Mouse (Mus musculus): ENCODE measurements at regions not wholly inside any gene's neighbourhood (a gene's known extent, or its start where the extent isn't known, plus 50 kb on each side); places are given as distances from the start of the nearest gene placed in this dataset.

GRCm38 (mm10) chr7:71425982-71426381 lies 74.7 kb upstream of the Gm10295 start:
- Histone ChIP-seq H3K4me1 (ENCODE audit: insufficient read depth, low read length) (0 out of 2 replicates have a peak, but pooled peaks cover 4% of the 10 kb centered on the region), H3K27ac (ENCODE audit: low read length) (no peak overlapping the region), H3K9me3 (ENCODE audit: low read length) (no peaks in the 10 kb centered on the region; the same call in 1 of the 2 replicates), H3K27me3 (ENCODE audit: insufficient read depth, low read length) (no peaks in the 10 kb centered on the region), H3K4me2 (replicated peaks; ENCODE audit: low read depth, low read length) (no peak overlapping the region), H3K9ac (replicated peaks; ENCODE audit: low read length) (no peak overlapping the region), H3K4me3 (ENCODE audit: low read length) (no peak overlapping the region), H3K36me3 (ENCODE audit: insufficient read depth, low read length) (no peaks in the 10 kb centered on the region)
- no peak for ATAC-seq (ENCODE audit: low FRiP score, low TSS enrichment)
- 26% methylated on average over 2 of the region's 2 CpGs for WGBS

DNA sequence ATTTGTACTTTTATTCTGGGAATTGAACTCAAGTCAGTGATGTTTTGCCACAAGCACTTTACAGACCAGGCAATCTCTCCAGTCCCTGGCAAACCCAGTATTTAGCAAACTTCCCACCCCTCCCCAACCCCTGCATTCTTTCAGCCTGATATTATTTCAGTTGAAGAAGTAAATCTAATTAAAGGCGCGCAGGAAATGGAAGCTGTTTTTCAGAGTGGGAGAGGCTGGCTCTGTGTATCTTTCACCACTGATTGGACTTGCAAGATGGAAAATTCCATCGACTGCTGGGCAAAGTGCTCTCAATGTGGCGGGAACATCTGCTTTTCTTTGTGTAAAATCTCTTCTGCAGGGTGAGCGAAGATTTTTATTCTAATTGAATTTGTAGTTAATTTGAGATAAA lies 68.0 kb upstream of the Gm10295 start:
- WGBS: 42% methylated on average over 5 of the region's 5 CpGs
- Histone ChIP-seq H3K4me2 (replicated peaks; ENCODE audit: low read depth, low read length) (no peak overlapping the region), H3K4me1 (ENCODE audit: insufficient read depth, low read length) (peaks cover 10% of the 10 kb centered on the region; the same call in 1 of the 2 replicates), H3K27ac (ENCODE audit: low read length) (peak overlapping the region; percentile 74), H3K9me3 (ENCODE audit: low read length) (no peaks in the 10 kb centered on the region), H3K36me3 (ENCODE audit: insufficient read depth, low read length) (no peaks in the 10 kb centered on the region), H3K9ac (replicated peaks; ENCODE audit: low read length) (no peak overlapping the region), H3K4me3 (ENCODE audit: low read length) (no peak overlapping the region), H3K27me3 (ENCODE audit: insufficient read depth, low read length) (no peaks in the 10 kb centered on the region)
- peak; percentile 27; the same call in 1 of the 2 replicates for ATAC-seq (ENCODE audit: low FRiP score, low TSS enrichment)

GRCm38 (mm10) chr7:71418856-71419255 lies 67.6 kb upstream of the Gm10295 start:
- Histone ChIP-seq H3K27ac (ENCODE audit: low read length) (peak overlapping the region; percentile 74), H3K4me3 (ENCODE audit: low read length) (no peak overlapping the region), H3K9me3 (ENCODE audit: low read length) (no peaks in the 10 kb centered on the region), H3K36me3 (ENCODE audit: insufficient read depth, low read length) (no peaks in the 10 kb centered on the region), H3K27me3 (ENCODE audit: insufficient read depth, low read length) (no peaks in the 10 kb centered on the region), H3K4me1 (ENCODE audit: insufficient read depth, low read length) (peaks cover 10% of the 10 kb centered on the region; the same call in 1 of the 2 replicates), H3K9ac (replicated peaks; ENCODE audit: low read length) (no peak overlapping the region), H3K4me2 (replicated peaks; ENCODE audit: low read depth, low read length) (no peak overlapping the region)
- WGBS: 27% methylated on average over 3 of the region's 3 CpGs
- peak; percentile 74; the same call in 1 of the 2 replicates for ATAC-seq (ENCODE audit: low FRiP score, low TSS enrichment)

DNA sequence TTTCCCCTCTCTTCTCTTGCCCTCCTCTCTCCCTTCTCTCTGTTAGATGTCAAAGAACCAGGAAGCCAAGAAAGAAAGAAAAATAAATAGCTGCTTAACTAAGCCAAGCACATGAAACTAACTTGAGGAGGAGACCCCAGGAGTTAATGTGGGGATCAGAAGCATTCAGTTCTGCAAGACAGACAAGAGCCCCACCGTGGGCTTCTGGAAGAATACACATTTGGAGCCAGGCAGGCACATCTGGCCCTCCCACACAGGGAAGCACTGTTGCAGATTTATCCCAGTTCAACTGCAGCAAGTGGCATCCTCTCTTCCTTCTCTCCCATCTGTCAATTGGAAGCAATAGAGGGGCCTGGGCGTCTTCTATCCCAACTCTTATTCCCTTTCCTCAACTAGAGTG lies 63.5 kb upstream of the Gm10295 start:
- H3K4me2 ChIP-seq (replicated peaks; ENCODE audit: low read depth, low read length): no peak overlapping the region
- ATAC-seq (ENCODE audit: low FRiP score, low TSS enrichment): no peak
- no peak overlapping the region for H3K27ac ChIP-seq (ENCODE audit: low read length)
- no peaks in the 10 kb centered on the region for H3K9me3 ChIP-seq (ENCODE audit: low read length)
- WGBS: 36% methylated on average over 2 of the region's 2 CpGs
- peaks cover 27% of the 10 kb centered on the region for H3K4me1 ChIP-seq (ENCODE audit: insufficient read depth, low read length)
- H3K9ac ChIP-seq (replicated peaks; ENCODE audit: low read length): no peak overlapping the region
- no peaks in the 10 kb centered on the region for H3K27me3 ChIP-seq (ENCODE audit: insufficient read depth, low read length)
- H3K36me3 ChIP-seq (ENCODE audit: insufficient read depth, low read length): no peaks in the 10 kb centered on the region
- no peak overlapping the region for H3K4me3 ChIP-seq (ENCODE audit: low read length)

GRCm38 (mm10) chr7:71413121-71413520 lies 61.8 kb upstream of the Gm10295 start:
- H3K27me3 ChIP-seq (ENCODE audit: insufficient read depth, low read length): no peaks in the 10 kb centered on the region
- 83% methylated on average over 6 of the region's 6 CpGs for WGBS
- H3K9me3 ChIP-seq (ENCODE audit: low read length): no peaks in the 10 kb centered on the region
- ATAC-seq (ENCODE audit: low FRiP score, low TSS enrichment): no peak
- no peak overlapping the region for H3K4me2 ChIP-seq (replicated peaks; ENCODE audit: low read depth, low read length)
- peaks cover 32% of the 10 kb centered on the region for H3K4me1 ChIP-seq (ENCODE audit: insufficient read depth, low read length)
- no peaks in the 10 kb centered on the region for H3K36me3 ChIP-seq (ENCODE audit: insufficient read depth, low read length)
- H3K9ac ChIP-seq (replicated peaks; ENCODE audit: low read length): no peak overlapping the region
- no peak overlapping the region for H3K4me3 ChIP-seq (ENCODE audit: low read length)
- H3K27ac ChIP-seq (ENCODE audit: low read length): no peak overlapping the region

- Histone ChIP-seq H3K36me3 (ENCODE audit: insufficient read depth, low read length) (no peaks in the 10 kb centered on the region), H3K4me2 (replicated peaks; ENCODE audit: low read depth, low read length) (peak overlapping the region; percentile 59), H3K27me3 (ENCODE audit: insufficient read depth, low read length) (no peaks in the 10 kb centered on the region), H3K9me3 (ENCODE audit: low read length) (no peaks in the 10 kb centered on the region), H3K9ac (replicated peaks; ENCODE audit: low read length) (peak overlapping the region; percentile 62), H3K4me3 (ENCODE audit: low read length) (peak overlapping the region; percentile 38), H3K27ac (ENCODE audit: low read length) (peak overlapping the region; percentile 96), H3K4me1 (ENCODE audit: insufficient read depth, low read length) (peaks cover 32% of the 10 kb centered on the region)
- peak; percentile 71 for ATAC-seq (ENCODE audit: low FRiP score, low TSS enrichment)
- WGBS: 1% methylated on average over 12 of the region's 12 CpGs
These were observed 60.8 kb upstream of the Gm10295 start for GRCm38 (mm10) chr7:71412079-71412478.

- peaks cover 32% of the 10 kb centered on the region for H3K4me1 ChIP-seq (ENCODE audit: insufficient read depth, low read length)
- H3K27ac ChIP-seq (ENCODE audit: low read length): peak overlapping the region; percentile 96
- H3K9me3 ChIP-seq (ENCODE audit: low read length): no peaks in the 10 kb centered on the region
- H3K9ac ChIP-seq (replicated peaks; ENCODE audit: low read length): peak overlapping the region; percentile 62
- peak overlapping the region; percentile 38 for H3K4me3 ChIP-seq (ENCODE audit: low read length)
- no peaks in the 10 kb centered on the region for H3K27me3 ChIP-seq (ENCODE audit: insufficient read depth, low read length)
- peak overlapping the region; percentile 59 for H3K4me2 ChIP-seq (replicated peaks; ENCODE audit: low read depth, low read length)
- H3K36me3 ChIP-seq (ENCODE audit: insufficient read depth, low read length): no peaks in the 10 kb centered on the region
- WGBS: 6% methylated on average over 14 of the region's 14 CpGs
- peak; percentile 81 for ATAC-seq (ENCODE audit: low FRiP score, low TSS enrichment)
These were observed 60.2 kb upstream of the Gm10295 start for GRCm38 (mm10) chr7:71411293-71412011.

- H3K36me3 ChIP-seq (ENCODE audit: insufficient read depth, low read length): no peaks in the 10 kb centered on the region
- ATAC-seq (ENCODE audit: low FRiP score, low TSS enrichment): no peak
- H3K4me3 ChIP-seq (ENCODE audit: low read length): no peak overlapping the region
- WGBS: 39% methylated on average over 9 of the region's 9 CpGs
- H3K4me2 ChIP-seq (replicated peaks; ENCODE audit: low read depth, low read length): no peak overlapping the region
- H3K27me3 ChIP-seq (ENCODE audit: insufficient read depth, low read length): no peaks in the 10 kb centered on the region
- no peaks in the 10 kb centered on the region for H3K9me3 ChIP-seq (ENCODE audit: low read length)
- peaks cover 35% of the 10 kb centered on the region for H3K4me1 ChIP-seq (ENCODE audit: insufficient read depth, low read length)
- H3K27ac ChIP-seq (ENCODE audit: low read length): peak overlapping the region; percentile 96
- H3K9ac ChIP-seq (replicated peaks; ENCODE audit: low read length): peak overlapping the region; percentile 41; the same call in 1 of the 2 replicates
These were observed 58.6 kb upstream of the Gm10295 start for GRCm38 (mm10) chr7:71409903-71410302.

DNA sequence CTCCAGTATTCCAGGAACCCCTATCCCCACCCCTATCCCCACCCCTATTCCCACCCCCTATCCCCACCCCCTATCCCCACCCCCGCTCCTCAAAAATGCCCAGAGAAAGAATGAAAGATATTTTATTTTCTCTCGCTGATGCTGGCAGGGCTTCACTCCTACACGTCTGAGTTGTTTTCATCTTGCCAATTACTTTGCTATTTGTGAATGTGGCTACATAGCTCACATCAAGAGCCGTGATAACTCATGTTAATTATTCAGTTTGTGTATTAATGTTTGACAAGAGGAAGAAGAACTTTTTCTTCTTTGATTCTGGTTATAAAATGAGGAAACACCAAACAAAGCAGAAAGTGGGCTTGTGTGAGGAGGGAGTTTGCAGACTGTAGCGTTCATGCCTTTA lies 57.8 kb upstream of the Gm10295 start:
- 21% methylated on average over 5 of the region's 5 CpGs for WGBS
- Histone ChIP-seq H3K9me3 (ENCODE audit: low read length) (no peaks in the 10 kb centered on the region), H3K27ac (ENCODE audit: low read length) (peak overlapping the region; percentile 96), H3K9ac (replicated peaks; ENCODE audit: low read length) (peak overlapping the region; percentile 41), H3K4me1 (ENCODE audit: insufficient read depth, low read length) (peaks cover 35% of the 10 kb centered on the region), H3K36me3 (ENCODE audit: insufficient read depth, low read length) (no peaks in the 10 kb centered on the region), H3K4me2 (replicated peaks; ENCODE audit: low read depth, low read length) (no peak overlapping the region), H3K27me3 (ENCODE audit: insufficient read depth, low read length) (no peaks in the 10 kb centered on the region), H3K4me3 (ENCODE audit: low read length) (no peak overlapping the region)
- ATAC-seq (ENCODE audit: low FRiP score, low TSS enrichment): no peak

DNA sequence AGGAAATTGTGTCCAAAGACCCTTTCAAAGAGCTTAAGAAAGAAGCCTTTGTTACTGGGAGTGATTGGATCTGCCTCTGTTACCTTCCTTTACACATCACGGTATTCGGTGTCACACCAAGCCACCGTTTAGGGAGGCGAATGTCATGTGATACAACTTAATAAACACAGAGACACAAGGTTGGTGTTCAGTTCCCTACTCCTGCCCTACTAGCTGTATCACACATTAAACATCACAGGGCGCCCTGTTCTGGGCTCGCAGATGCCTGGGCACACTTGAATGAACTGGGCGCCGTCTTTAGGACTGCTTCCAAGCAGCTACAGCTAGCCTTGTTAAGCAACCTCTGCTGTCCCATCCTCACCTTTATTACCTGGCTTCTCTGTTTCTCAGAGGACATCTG lies 55.0 kb upstream of the Gm10295 start:
- Histone ChIP-seq H3K4me1 (ENCODE audit: insufficient read depth, low read length) (peaks cover 30% of the 10 kb centered on the region), H3K27me3 (ENCODE audit: insufficient read depth, low read length) (no peaks in the 10 kb centered on the region), H3K27ac (ENCODE audit: low read length) (peak overlapping the region; percentile 76; the same call in 1 of the 2 replicates), H3K36me3 (ENCODE audit: insufficient read depth, low read length) (no peaks in the 10 kb centered on the region), H3K9me3 (ENCODE audit: low read length) (no peaks in the 10 kb centered on the region), H3K9ac (replicated peaks; ENCODE audit: low read length) (no peak overlapping the region), H3K4me3 (ENCODE audit: low read length) (no peak overlapping the region), H3K4me2 (replicated peaks; ENCODE audit: low read depth, low read length) (no peak overlapping the region)
- peak; percentile 90 for ATAC-seq (ENCODE audit: low FRiP score, low TSS enrichment)
- WGBS: 52% methylated on average over 8 of the region's 8 CpGs
